Mouse (Mus musculus): ENCODE measurements around the gene Sez6. TPM values are rescaled to one million over a fixed set of nuclear protein-coding genes. Genes with fewer than 3 reads are reported as not detected.
A peak's percentile ranks its signal among the peaks of the same experiment; 100 is the strongest.

Gene Sez6
- polyA plus RNA-seq, 1 experiment from 2014 or later = 0.27 TPM

DNA sequence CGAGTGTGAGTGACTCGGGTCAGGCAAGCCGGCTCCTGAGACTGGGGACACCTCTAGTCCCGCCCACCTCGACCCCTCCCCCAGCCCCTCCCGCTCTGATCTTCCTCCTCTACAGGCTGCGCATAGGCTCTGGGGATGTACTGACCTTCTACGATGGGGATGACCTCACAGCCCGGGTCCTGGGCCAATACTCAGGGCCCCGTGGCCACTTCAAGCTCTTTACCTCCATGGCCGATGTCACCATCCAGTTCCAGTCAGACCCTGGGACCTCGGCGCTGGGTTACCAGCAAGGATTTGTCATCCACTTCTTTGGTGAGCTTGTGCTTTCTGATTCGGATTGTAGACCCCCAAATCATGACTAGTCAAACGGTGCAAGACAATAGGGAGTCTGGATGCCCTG, 43.7 kb downstream of the Sez6 start:
- Histone ChIP-seq H3K27ac (ENCODE audit: low read length) (no peak overlapping the region), H3K9me3 (ENCODE audit: low read length) (no peaks in the 10 kb centered on the region), H3K4me3 (ENCODE audit: low read length) (no peak overlapping the region), H3K27me3 (ENCODE audit: insufficient read depth, low read length) (peaks cover 24% of the 10 kb centered on the region), H3K4me2 (replicated peaks; ENCODE audit: low read depth, low read length) (no peak overlapping the region), H3K9ac (replicated peaks; ENCODE audit: low read length) (no peak overlapping the region), H3K4me1 (ENCODE audit: insufficient read depth, low read length) (no peaks in the 10 kb centered on the region), H3K36me3 (ENCODE audit: insufficient read depth, low read length) (no peaks in the 10 kb centered on the region)
- WGBS = 40% methylated on average over 15 of the region's 15 CpGs
- no peak for ATAC-seq (ENCODE audit: low FRiP score, low TSS enrichment)

- Histone ChIP-seq H3K36me3 (ENCODE audit: insufficient read depth, low read length) (no peaks in the 10 kb centered on the region), H3K27ac (ENCODE audit: low read length) (no peak overlapping the region), H3K27me3 (ENCODE audit: insufficient read depth, low read length) (peaks cover 24% of the 10 kb centered on the region), H3K9ac (replicated peaks; ENCODE audit: low read length) (no peak overlapping the region), H3K4me3 (ENCODE audit: low read length) (no peak overlapping the region), H3K4me2 (replicated peaks; ENCODE audit: low read depth, low read length) (no peak overlapping the region), H3K9me3 (ENCODE audit: low read length) (no peaks in the 10 kb centered on the region), H3K4me1 (ENCODE audit: insufficient read depth, low read length) (no peaks in the 10 kb centered on the region)
- ATAC-seq (ENCODE audit: low FRiP score, low TSS enrichment) = no peak
- WGBS = 38% methylated on average over 4 of the region's 4 CpGs
Measured at GRCm38 (mm10) chr11:77975873-77976272, 45.3 kb downstream of the Sez6 start.

GRCm38 (mm10) chr11:77978161-77978560, 47.6 kb downstream of the Sez6 start:
- peaks cover 5% of the 10 kb centered on the region; the same call in 1 of the 2 replicates for H3K4me1 ChIP-seq (ENCODE audit: insufficient read depth, low read length)
- no peaks in the 10 kb centered on the region for H3K9me3 ChIP-seq (ENCODE audit: low read length)
- H3K27ac ChIP-seq (ENCODE audit: low read length) = no peak overlapping the region
- H3K4me3 ChIP-seq (ENCODE audit: low read length) = no peak overlapping the region
- ATAC-seq (ENCODE audit: low FRiP score, low TSS enrichment) = no peak
- H3K9ac ChIP-seq (replicated peaks; ENCODE audit: low read length) = no peak overlapping the region
- no peaks in the 10 kb centered on the region for H3K36me3 ChIP-seq (ENCODE audit: insufficient read depth, low read length)
- WGBS = 85% methylated on average over 6 of the region's 6 CpGs
- no peak overlapping the region for H3K4me2 ChIP-seq (replicated peaks; ENCODE audit: low read depth, low read length)
- H3K27me3 ChIP-seq (ENCODE audit: insufficient read depth, low read length) = peaks cover 24% of the 10 kb centered on the region

DNA sequence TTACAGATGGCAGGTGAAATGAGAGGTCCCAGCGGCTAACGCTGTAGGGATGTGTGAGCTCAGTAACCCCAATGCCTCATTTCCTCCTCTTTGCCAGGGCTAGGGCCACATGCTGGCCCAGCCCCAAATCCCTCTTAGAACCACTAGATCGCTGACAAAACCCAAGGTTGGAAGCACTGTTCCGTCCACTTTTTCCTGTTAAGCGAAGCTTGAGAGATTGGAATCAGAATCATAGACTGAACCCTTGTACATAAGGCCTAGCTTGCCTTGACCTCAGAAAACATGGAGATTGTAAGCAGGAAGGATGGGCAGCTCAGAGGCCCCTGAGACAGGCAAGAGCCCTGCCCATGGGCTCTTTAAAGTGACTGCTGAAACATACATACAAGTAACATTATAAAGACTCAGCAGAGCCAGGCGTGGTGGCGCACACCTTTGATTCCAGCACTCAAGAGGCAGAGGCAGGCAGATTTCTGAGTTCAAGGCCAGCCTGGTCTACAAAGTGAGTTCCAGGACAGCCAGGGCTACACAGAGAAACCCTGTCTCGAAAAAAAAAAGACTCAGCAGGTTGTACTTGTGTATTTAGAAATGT, 48.7 kb downstream of the Sez6 start:
- no peak overlapping the region for H3K4me3 ChIP-seq (ENCODE audit: low read length)
- peaks cover 5% of the 10 kb centered on the region; the same call in 1 of the 2 replicates for H3K4me1 ChIP-seq (ENCODE audit: insufficient read depth, low read length)
- no peak overlapping the region for H3K27ac ChIP-seq (ENCODE audit: low read length)
- H3K36me3 ChIP-seq (ENCODE audit: insufficient read depth, low read length) = no peaks in the 10 kb centered on the region
- no peak for ATAC-seq (ENCODE audit: low FRiP score, low TSS enrichment)
- H3K9me3 ChIP-seq (ENCODE audit: low read length) = no peaks in the 10 kb centered on the region
- H3K4me2 ChIP-seq (replicated peaks; ENCODE audit: low read depth, low read length) = no peak overlapping the region
- peaks cover 24% of the 10 kb centered on the region for H3K27me3 ChIP-seq (ENCODE audit: insufficient read depth, low read length)
- H3K9ac ChIP-seq (replicated peaks; ENCODE audit: low read length) = no peak overlapping the region
- WGBS = 79% methylated on average over 8 of the region's 8 CpGs

GRCm38 (mm10) chr11:77980281-77981204, 49.9 kb downstream of the Sez6 start:
- Histone ChIP-seq H3K27ac (ENCODE audit: low read length) (no peak overlapping the region), H3K9ac (replicated peaks; ENCODE audit: low read length) (no peak overlapping the region), H3K9me3 (ENCODE audit: low read length) (no peaks in the 10 kb centered on the region), H3K4me2 (replicated peaks; ENCODE audit: low read depth, low read length) (no peak overlapping the region), H3K4me1 (ENCODE audit: insufficient read depth, low read length) (peaks cover 11% of the 10 kb centered on the region), H3K36me3 (ENCODE audit: insufficient read depth, low read length) (no peaks in the 10 kb centered on the region), H3K27me3 (ENCODE audit: insufficient read depth, low read length) (peaks cover 15% of the 10 kb centered on the region), H3K4me3 (ENCODE audit: low read length) (no peak overlapping the region)
- 31% methylated on average over 11 of the region's 11 CpGs for WGBS
- ATAC-seq (ENCODE audit: low FRiP score, low TSS enrichment) = no peak

GRCm38 (mm10) chr11:77981609-77982440, 51.2 kb downstream of the Sez6 start:
- H3K9me3 ChIP-seq (ENCODE audit: low read length) = no peaks in the 10 kb centered on the region
- H3K4me2 ChIP-seq (replicated peaks; ENCODE audit: low read depth, low read length) = peak overlapping the region; percentile 56
- peak overlapping the region; percentile 73 for H3K9ac ChIP-seq (replicated peaks; ENCODE audit: low read length)
- peaks cover 4% of the 10 kb centered on the region for H3K36me3 ChIP-seq (ENCODE audit: insufficient read depth, low read length)
- H3K27ac ChIP-seq (ENCODE audit: low read length) = peak overlapping the region; percentile 98
- peak; percentile 91 for ATAC-seq (ENCODE audit: low FRiP score, low TSS enrichment)
- H3K4me3 ChIP-seq (ENCODE audit: low read length) = peak overlapping the region; percentile 98
- under 1% methylated on average over 27 of the region's 29 CpGs for WGBS
- H3K27me3 ChIP-seq (ENCODE audit: insufficient read depth, low read length) = peaks cover 8% of the 10 kb centered on the region
- H3K4me1 ChIP-seq (ENCODE audit: insufficient read depth, low read length) = peaks cover 16% of the 10 kb centered on the region

- Histone ChIP-seq H3K9me3 (ENCODE audit: low read length) (no peaks in the 10 kb centered on the region), H3K9ac (replicated peaks; ENCODE audit: low read length) (peak within 1 kb of the TSS; percentile 93), H3K27me3 (ENCODE audit: insufficient read depth, low read length) (peaks cover 1% of the 10 kb centered on the region; the same call in 1 of the 2 replicates), H3K36me3 (ENCODE audit: insufficient read depth, low read length) (peaks cover 4% of the 10 kb centered on the region), H3K4me2 (replicated peaks; ENCODE audit: low read depth, low read length) (peak within 1 kb of the TSS; percentile 85), H3K27ac (ENCODE audit: low read length) (peak within 1 kb of the TSS; percentile 98), H3K4me1 (ENCODE audit: insufficient read depth, low read length) (peaks cover 16% of the 10 kb centered on the region), H3K4me3 (ENCODE audit: low read length) (peak within 1 kb of the TSS; percentile 98)
- ATAC-seq (ENCODE audit: low FRiP score, low TSS enrichment) = peak; percentile 92
- WGBS = under 1% methylated on average over 47 of the region's 62 CpGs
Measured at GRCm38 (mm10) chr11:77982441-77982905, 51.9 kb downstream of the Sez6 start, which contains the start of gene Phf12. TSS of gene Phf12 (plus strand) at chr11:77982754.

DNA sequence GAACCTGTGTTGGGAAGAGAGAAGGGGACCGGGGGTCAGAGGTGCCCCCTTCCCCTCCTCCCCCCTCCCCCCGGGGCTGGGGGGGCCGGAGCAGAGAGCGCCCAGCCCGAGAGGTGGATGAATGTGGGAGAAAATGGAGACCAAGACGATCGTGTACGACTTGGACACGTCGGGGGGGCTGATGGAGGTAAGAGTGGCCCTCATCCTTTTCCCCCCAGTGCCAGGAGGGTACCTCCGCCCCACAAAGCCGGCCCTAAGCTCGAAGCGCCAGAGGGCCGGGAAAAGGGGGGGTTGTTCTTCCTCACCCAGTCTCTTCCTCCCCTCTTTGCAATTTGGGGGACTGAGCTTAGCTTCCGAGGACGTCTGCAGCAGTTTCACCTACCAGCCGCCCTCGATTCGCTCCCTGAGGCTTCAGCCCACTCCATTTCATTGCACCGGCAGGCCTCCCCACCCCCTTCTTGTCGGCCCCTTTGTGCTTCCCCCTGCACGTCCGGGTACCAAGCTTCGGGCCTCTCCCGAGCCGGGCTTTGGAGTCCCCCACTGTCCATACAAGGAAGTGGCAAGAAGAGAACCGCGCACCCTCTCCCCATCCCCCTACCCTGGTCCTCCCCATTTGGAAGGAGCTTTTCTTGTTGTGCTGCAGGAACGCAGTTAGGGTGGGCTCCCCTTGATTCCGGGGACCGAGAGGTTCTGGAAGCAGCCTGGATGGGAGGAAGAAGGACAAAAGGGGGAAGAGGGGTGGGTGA, 52.8 kb downstream of the Sez6 start:
- under 1% methylated on average over 24 of the region's 32 CpGs for WGBS
- no peak for ATAC-seq (ENCODE audit: low FRiP score, low TSS enrichment)
- peak overlapping the region; percentile 98 for H3K4me3 ChIP-seq (ENCODE audit: low read length)

More for the DNA sequence above, 52.8 kb downstream of the Sez6 start:
- Histone ChIP-seq H3K9ac (replicated peaks; ENCODE audit: low read length) (peak overlapping the region; percentile 93), H3K4me2 (replicated peaks; ENCODE audit: low read depth, low read length) (peak overlapping the region; percentile 85), H3K36me3 (ENCODE audit: insufficient read depth, low read length) (peaks cover 8% of the 10 kb centered on the region), H3K27ac (ENCODE audit: low read length) (peak overlapping the region; percentile 94), H3K9me3 (ENCODE audit: low read length) (no peaks in the 10 kb centered on the region), H3K27me3 (ENCODE audit: insufficient read depth, low read length) (no peaks in the 10 kb centered on the region), H3K4me1 (ENCODE audit: insufficient read depth, low read length) (peaks cover 16% of the 10 kb centered on the region)

Measured in kidney, embryonic 16.5 days (tissue).